Mouse (Mus musculus) embryonic fibroblast, embryonic 13.5 days (primary cell): ENCODE data around the gene Ugt1a6b.
"Not testable (repeated sequence)": the region's sequence is repeated elsewhere in the genome, so short reads cannot be mapped to it uniquely, and the experiment has no call there.

Source experiments
- CTCF ChIP-seq: IDR thresholded peaks from 2 replicates; pipeline ENCODE4 v1.5.1; 2011; ENCODE audit warnings: mild to moderate bottlenecking, control low read depth, low read length, moderate library complexity, borderline replicate concordance; ENCODE audit not compliant: insufficient read depth
- POLR2A ChIP-seq: IDR thresholded peaks from 2 replicates; pipeline ENCODE4 v1.6.1; 2011; ENCODE audit warnings: low read depth, mild to moderate bottlenecking, control low read depth, low read length, moderate library complexity

DNA sequence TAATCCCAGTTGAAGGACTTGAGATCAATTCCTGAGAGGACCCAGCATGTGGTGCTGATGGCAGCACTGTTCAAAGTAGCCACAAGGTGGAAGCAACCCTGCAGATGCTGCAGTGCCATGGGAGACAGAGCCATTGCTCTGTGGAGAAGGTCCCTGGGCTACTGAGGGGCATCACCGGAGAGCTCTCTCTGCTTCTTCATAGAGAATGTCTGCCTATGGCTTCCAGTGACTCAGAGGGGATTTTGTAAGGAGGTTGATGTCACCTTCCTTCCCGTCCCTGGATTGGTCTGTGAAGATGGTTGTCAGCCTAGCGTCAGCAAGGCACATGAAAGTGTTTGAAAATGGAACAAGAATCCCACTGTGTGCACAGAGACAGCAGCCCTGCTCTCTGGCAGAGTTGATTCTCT is 8.8 kb upstream of the Ugt1a6b start:
- TF ChIP-seq CTCF, result peak; percentile 33; the same call in 1 of the 2 replicates
- TF ChIP-seq POLR2A, result not testable (repeated sequence)
